Mouse (Mus musculus) forebrain, embryonic 13.5 days (tissue): Measurements from ENCODE around the gene Atat1. TPM values are rescaled to one million over a fixed set of nuclear protein-coding genes. Genes with fewer than 3 reads are reported as not detected.

Experiments
- ATAC-seq: fragments of 200-750 bp; cut with Nextera tagmentation; 2 replicates; pipeline ENCODE4 v1.8.0; 2017
- H3K27ac ChIP-seq: fragments of 300-500 bp; sonication (generic); 2 replicates; pipeline ENCODE4 v1.5.1; 2015; ENCODE audit warnings: inconsistent platforms, mild to moderate bottlenecking, moderate library complexity
- H3K27me3 ChIP-seq: fragments of 300-500 bp; sonication (generic); 2 replicates; pipeline ENCODE4 v1.6.1; 2015; ENCODE audit warnings: mild to moderate bottlenecking, inconsistent platforms
- H3K36me3 ChIP-seq: fragments of 300-500 bp; sonication (generic); 2 replicates; pipeline ENCODE4 v1.6.1; 2015; ENCODE audit warnings: mild to moderate bottlenecking, inconsistent platforms; ENCODE audit not compliant: poor library complexity, severe bottlenecking
- H3K4me1 ChIP-seq: fragments of 300-500 bp; sonication (generic); 2 replicates; pipeline ENCODE4 v1.6.1; 2015; ENCODE audit warnings: inconsistent platforms
- H3K4me2 ChIP-seq: fragments of 300-500 bp; sonication (generic); 2 replicates; pipeline ENCODE4 v1.6.1; 2015; ENCODE audit warnings: inconsistent platforms, mild to moderate bottlenecking, moderate library complexity
- H3K4me3 ChIP-seq: fragments of 300-500 bp; sonication (generic); 2 replicates; pipeline ENCODE4 v1.5.1; 2015; ENCODE audit warnings: mild to moderate bottlenecking, inconsistent platforms
- H3K9ac ChIP-seq: fragments of 300-500 bp; sonication (generic); 2 replicates; pipeline ENCODE4 v1.6.1; 2015; ENCODE audit warnings: mild to moderate bottlenecking, inconsistent platforms
- H3K9me3 ChIP-seq: fragments of 300-500 bp; sonication (generic); replicated peaks from 2 replicates; pipeline ENCODE4 v1.6.1; 2016; ENCODE audit warnings: inconsistent platforms
- WGBS: fragments of 180-500 bp; shearing (Covaris S2); methylation state at CpG from one replicate; pipeline ENCODE4 v1.1.7; 2015; 5-methylcytosine and 5-hydroxymethylcytosine counted together
- microRNA counts: library from miRNA; unstranded; fragments of <30 nt; microRNA quantifications from one replicate; lab custom pipeline; 2016
- microRNA-seq: library from miRNA; unstranded; fragments of <30 nt; microRNA quantifications from one replicate; pipeline ENCODE4, GENCODE M21; 2016
- polyA plus RNA-seq: library from polyadenylated mRNA; unstranded; fragments of >200 nt; fragmentation: Nextera tagmentation; extraction: Ambion mirVana; gene quantifications from 2 replicates; pipeline ENCODE4 v1.2.1, GENCODE M21; 2015

Atat1 gene
- polyA plus RNA-seq, 1 experiment from 2014 or later = 331 TPM

- 90% methylated on average over 3 of the region's 3 CpGs for WGBS
- Histone ChIP-seq H3K9me3 (no peaks in the 10 kb centered on the region), H3K36me3 (peaks cover 90% of the 10 kb centered on the region), H3K4me2 (no peak overlapping the region), H3K4me1 (no peaks in the 10 kb centered on the region), H3K4me3 (no peak overlapping the region), H3K9ac (no peak overlapping the region), H3K27me3 (no peaks in the 10 kb centered on the region), H3K27ac (no peak overlapping the region)
- no peak for ATAC-seq
Measured at GRCm38 (mm10) chr17:35850974-35851373, 58.9 kb downstream of the Atat1 start.

GRCm38 (mm10) chr17:35848112-35848511 is 61.8 kb downstream of the Atat1 start:
- Histone ChIP-seq H3K27me3 (no peaks in the 10 kb centered on the region), H3K27ac (no peak overlapping the region), H3K9ac (no peak overlapping the region), H3K9me3 (no peaks in the 10 kb centered on the region), H3K4me3 (no peak overlapping the region), H3K36me3 (peaks cover 86% of the 10 kb centered on the region), H3K4me2 (no peak overlapping the region), H3K4me1 (peaks cover 2% of the 10 kb centered on the region)
- WGBS = 68% methylated on average over 1 of the region's 1 CpGs
- ATAC-seq = no peak

MicroRNAs within 50 kb of the gene (microRNA counts, 519-probe panel; counts per million panel counts)
- microRNA mmu-miR-1894-3p (lab: Ali Mortazavi, UCI) (177 counts per million, percentile 53 among the panel's probes with 10 or more counts), microRNA mmu-miR-1894-5p (lab: Ali Mortazavi, UCI) (177 counts per million, percentile 53 among the panel's probes with 10 or more counts)

Small RNA genes within 50 kb of the gene (microRNA-seq; reads per million reads assigned to microRNA genes)
- gene Gm28033 (not detected), gene Mir1894 (0.80 reads per million)

Other genes with a start within 250 kb of the Atat1 start
- gene Vars2, start 242.5 kb downstream of the Atat1 start, polyA plus RNA-seq = 12.7 and 17.0 TPM in 2 replicates
- gene Gtf2h4, start 236.3 kb downstream of the Atat1 start, polyA plus RNA-seq = 36.3 and 42.6 TPM in 2 replicates
- gene Ddr1, start 205.5 kb downstream of the Atat1 start, polyA plus RNA-seq = 153 and 169 TPM in 2 replicates
- 4.5 and 5.2 TPM in 2 replicates for gene Ier3, start 88.4 kb downstream of the Atat1 start, polyA plus RNA-seq
- 57.0 and 57.7 TPM in 2 replicates for gene Flot1, start 86.8 kb downstream of the Atat1 start, polyA plus RNA-seq
- gene Tubb5, start 71.8 kb downstream of the Atat1 start, polyA plus RNA-seq = 1,790 and 1,841 TPM in 2 replicates
- 15.1 and 18.4 TPM in 2 replicates for gene Mdc1, start 68.6 kb downstream of the Atat1 start, polyA plus RNA-seq
- gene Nrm, start 48.8 kb downstream of the Atat1 start, polyA plus RNA-seq = 41.3 and 47.9 TPM in 2 replicates
- gene Ppp1r18, start 44.5 kb downstream of the Atat1 start, polyA plus RNA-seq = 20.9 and 22.7 TPM in 2 replicates
- 38.6 and 39.9 TPM in 2 replicates for gene Dhx16, start 30.3 kb downstream of the Atat1 start, polyA plus RNA-seq
- gene 2310061I04Rik, start 12.6 kb downstream of the Atat1 start, polyA plus RNA-seq = 31.6 and 36.6 TPM in 2 replicates
- 57.1 and 62.2 TPM in 2 replicates for gene Mrps18b, start 6.3 kb upstream of the Atat1 start, polyA plus RNA-seq
- 51.8 and 52.2 TPM in 2 replicates for gene Ppp1r10, start 6.4 kb upstream of the Atat1 start, polyA plus RNA-seq
- 108 and 120 TPM in 2 replicates for gene Abcf1, start 59.7 kb upstream of the Atat1 start, polyA plus RNA-seq
- 50.1 and 54.4 TPM in 2 replicates for gene Gnl1, start 69.8 kb upstream of the Atat1 start, polyA plus RNA-seq
- 62.7 and 70.0 TPM in 2 replicates for gene Prr3, start 70.2 kb upstream of the Atat1 start, polyA plus RNA-seq
- 6.3 and 6.5 TPM in 2 replicates for gene H2-T24, start 110.5 kb upstream of the Atat1 start, polyA plus RNA-seq
- gene H2-T23, start 122.8 kb upstream of the Atat1 start, polyA plus RNA-seq = 5.6 and 5.7 TPM in 2 replicates
- 4.0 TPM in 2 replicates for gene H2-T22, start 132.7 kb upstream of the Atat1 start, polyA plus RNA-seq
- not detected in 2 replicates for gene Gm6034, start 132.9 kb upstream of the Atat1 start, polyA plus RNA-seq
- not detected in 2 replicates for gene Gm11127, start 148.3 kb upstream of the Atat1 start, polyA plus RNA-seq
- not detected in 2 replicates for gene Gm19684, start 211.6 kb upstream of the Atat1 start, polyA plus RNA-seq
- not detected in 2 replicates for gene Gm7030, start 219.3 kb upstream of the Atat1 start, polyA plus RNA-seq